ENCODE assay signal across 12 mouse cellular contexts in the genomic region with DNA sequence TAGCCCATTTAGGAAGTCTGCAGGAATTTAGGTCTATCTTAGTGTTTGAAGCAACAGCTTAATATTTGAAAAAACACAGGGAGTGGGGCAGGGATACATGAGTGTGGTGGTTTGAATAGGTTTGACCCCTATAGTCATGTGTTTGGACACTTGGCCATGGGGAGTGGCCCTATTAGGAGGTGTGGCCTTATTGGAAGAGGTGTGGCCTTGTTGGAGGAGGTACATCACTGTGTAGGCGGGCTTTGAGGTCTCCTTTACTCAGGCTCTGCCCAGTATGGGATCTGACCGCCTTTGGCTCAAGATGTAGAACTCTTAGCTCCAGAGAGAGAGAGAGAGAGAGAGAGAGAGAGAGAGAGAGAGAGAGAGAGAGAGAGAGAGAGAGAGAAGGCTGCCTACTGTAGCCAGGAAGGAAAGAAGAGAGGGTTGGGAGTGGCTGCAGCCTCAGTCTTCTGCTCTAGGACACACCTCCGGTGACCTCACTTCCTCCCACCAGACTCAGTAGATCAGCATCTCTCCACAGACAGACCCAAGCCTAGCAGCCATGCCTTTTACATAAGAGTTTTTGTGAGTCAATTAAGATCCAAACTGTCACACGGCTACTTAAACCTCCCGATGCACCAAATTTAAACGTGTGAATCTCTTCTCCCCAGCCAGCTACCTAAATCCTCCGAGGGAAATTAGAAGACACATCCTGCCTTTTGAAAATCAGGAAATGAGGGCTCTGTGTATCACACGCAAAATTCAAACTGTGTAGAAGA.
A peak's percentile ranks its signal among the peaks of the same experiment; 100 is the strongest.
DNase-seq lines count a peak whose midpoint lies in the region; ATAC-seq and TF ChIP-seq lines count a peak whose summit lies in the region.
"Had no signal": no experiment of that assay in that cellular context is flagged by ENCODE, and none has a peak within 500 bp of the region (broad histone marks: within the 10 kb centered on the region; RNA-seq: fewer than 3 reads in every experiment).

No protein-coding gene starts in this region.

- DNase-seq in frontal cortex, postnatal 25 days (ENCODE audit: low spot score in 2 of 2) = no peak
- peak; percentile 34 for DNase-seq in right cerebral cortex, postnatal 25 days
- DNase-seq in right cerebral cortex, postnatal 14 days = no peak
- DNase-seq in limb, embryonic 14.5 days (ENCODE audit: low spot score) = no peak
- DNase-seq in thymus, postnatal 4 days = peak; percentile 52
- DNase-seq in midbrain, postnatal 0 days (ENCODE audit: low spot score) = no peak
- no peak for DNase-seq in kidney, postnatal 10 days

- H3K9ac ChIP-seq in limb, embryonic 14.5 days (ENCODE audit: low read depth, low read length, severe bottlenecking) = no peak overlapping the region
- H3K9ac ChIP-seq in midbrain, postnatal 0 days (replicated peaks; ENCODE audit: low read length, poor library complexity, severe bottlenecking) = no peak overlapping the region
- H3K9ac ChIP-seq: forebrain, embryonic 13.5 days; liver, embryonic 12.5 days had no signal

- H3K27ac ChIP-seq in limb, embryonic 14.5 days (replicated peaks; ENCODE audit: low read depth, low read length) = peak overlapping the region; percentile 38; the same call in 1 of the 2 replicates
- H3K27ac ChIP-seq in midbrain, postnatal 0 days (ENCODE audit: low read depth, low read length) = no peak overlapping the region
- H3K27ac ChIP-seq: forebrain, embryonic 13.5 days; kidney, postnatal 0 days; liver, embryonic 12.5 days had no signal

- 65% methylated on average over 8 of the region's 8 CpGs for WGBS in limb, embryonic 14.5 days
- WGBS in midbrain, postnatal 0 days = 76% methylated on average over 8 of the region's 8 CpGs

- no peaks in the 10 kb centered on the region for H3K27me3 ChIP-seq in limb, embryonic 14.5 days (ENCODE audit: control insufficient read depth, insufficient read depth, low read length)
- no peaks in the 10 kb centered on the region for H3K27me3 ChIP-seq in midbrain, postnatal 0 days (ENCODE audit: insufficient read depth, low read length)
- H3K27me3 ChIP-seq: forebrain, embryonic 13.5 days; liver, embryonic 12.5 days; megakaryocyte, embryonic 14.5 days had no signal

- H3K36me3 ChIP-seq in limb, embryonic 14.5 days (ENCODE audit: control insufficient read depth, insufficient read depth, low read length) = no peaks in the 10 kb centered on the region
- H3K36me3 ChIP-seq in midbrain, postnatal 0 days (ENCODE audit: insufficient read depth, low read length) = no peaks in the 10 kb centered on the region
- H3K36me3 ChIP-seq: liver, embryonic 12.5 days had no signal

- peaks cover 55% of the 10 kb centered on the region for H3K4me1 ChIP-seq in limb, embryonic 14.5 days (ENCODE audit: control insufficient read depth, insufficient read depth, low read length)
- no peaks in the 10 kb centered on the region for H3K4me1 ChIP-seq in midbrain, postnatal 0 days (ENCODE audit: insufficient read depth, low read length)

- no peak overlapping the region for H3K4me3 ChIP-seq in limb, embryonic 14.5 days (replicated peaks; ENCODE audit: low read length)
- H3K4me3 ChIP-seq in midbrain, postnatal 0 days (ENCODE audit: low read depth, low read length) = no peak overlapping the region
- H3K4me3 ChIP-seq: forebrain, embryonic 13.5 days; liver, embryonic 12.5 days; megakaryocyte, embryonic 14.5 days had no signal

- no peak for TF ChIP-seq CTCF in midbrain, postnatal 0 days (IDR thresholded peaks at IDR 0.05)

- TF ChIP-seq POLR2A in limb, embryonic 14.5 days (IDR thresholded peaks at IDR 0.05; ENCODE audit: borderline replicate concordance, extremely low read depth, insufficient read depth, insufficient read length) = no peak

- ATAC-seq in frontal cortex, adult (ENCODE audit: low TSS enrichment) = peak; percentile 56
- ATAC-seq in limb, embryonic 14.5 days (ENCODE audit: low FRiP score, low read depth) = no peak
- no peak for ATAC-seq in midbrain, postnatal 0 days (ENCODE audit: low FRiP score)
- ATAC-seq: forebrain, embryonic 13.5 days; liver, embryonic 12.5 days had no signal

- H3K4me2 ChIP-seq in limb, embryonic 14.5 days (replicated peaks; ENCODE audit: low read depth, low read length, severe bottlenecking) = no peak overlapping the region
- H3K4me2 ChIP-seq in midbrain, postnatal 0 days (ENCODE audit: low read depth, low read length, poor library complexity, severe bottlenecking) = no peak overlapping the region
- H3K4me2 ChIP-seq: forebrain, embryonic 13.5 days; liver, embryonic 12.5 days had no signal

- no peaks in the 10 kb centered on the region for H3K9me3 ChIP-seq in limb, embryonic 14.5 days (ENCODE audit: control insufficient read depth, low read length)
- no peaks in the 10 kb centered on the region for H3K9me3 ChIP-seq in midbrain, postnatal 0 days (ENCODE audit: low read length)
- H3K9me3 ChIP-seq: forebrain, embryonic 13.5 days; liver, embryonic 12.5 days had no signal

Comparison
In these comparisons a context has a peak if more than half of its experiments do, and no peak if none do; other contexts are left out.
1. DNase-seq: peak in right cerebral cortex, postnatal 25 days (single experiment) and thymus, postnatal 4 days (single experiment); none in frontal cortex, postnatal 25 days (0 of 2), right cerebral cortex, postnatal 14 days (single experiment), limb, embryonic 14.5 days (single experiment), midbrain, postnatal 0 days (single experiment) and kidney, postnatal 10 days (single experiment).